Comparison of ENCODE assay signal across 16 mouse cellular contexts in the genomic region with DNA sequence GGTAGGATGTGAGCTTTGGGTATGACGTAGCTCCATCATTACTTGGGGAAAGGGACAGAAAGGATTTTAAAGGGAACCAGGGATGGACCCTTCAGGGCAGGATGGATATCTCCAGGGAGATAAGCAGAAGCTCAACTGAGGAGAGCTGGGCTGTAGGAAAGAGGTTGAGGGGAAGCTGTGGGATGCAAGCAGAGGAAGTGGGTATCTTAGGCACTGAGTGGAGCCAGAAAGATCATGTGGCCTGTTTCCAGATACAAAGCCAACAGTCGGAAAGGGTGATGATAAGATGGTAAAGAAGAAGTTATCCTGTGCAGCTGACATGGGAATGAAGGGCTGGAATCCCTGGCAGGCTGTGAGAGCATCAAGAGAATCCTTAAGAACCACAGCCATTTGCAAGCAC. TPM values are rescaled to one million over a fixed set of nuclear protein-coding genes. Genes with fewer than 3 reads are reported as not detected.
"Had no signal": no experiment of that assay in that cellular context is flagged by ENCODE, and none has a peak within 500 bp of the region (broad histone marks: within the 10 kb centered on the region; RNA-seq: fewer than 3 reads in every experiment).

No protein-coding gene starts in this region.

- ATAC-seq: midbrain, embryonic 16.5 days had no signal

- H3K27ac ChIP-seq: midbrain, embryonic 10.5 days; midbrain, embryonic 12.5 days; neural tube, embryonic 12.5 days; stomach, embryonic 15.5 days; stomach, postnatal 0 days had no signal

- H3K4me3 ChIP-seq: midbrain, embryonic 10.5 days; midbrain, embryonic 12.5 days; myocyte; neural tube, embryonic 12.5 days; stomach, embryonic 15.5 days had no signal

- DNase-seq: lung, adult 18-20 months; lung, embryonic 14.5 days; lung, postnatal 10 days; lung, postnatal 4 days; midbrain, embryonic 14.5 days; right cerebral cortex, postnatal 14 days; thymus, postnatal 14 days; thymus, postnatal 36 days had no signal

- H3K9me3 ChIP-seq: midbrain, embryonic 10.5 days; midbrain, embryonic 12.5 days; neural tube, embryonic 12.5 days; stomach, embryonic 15.5 days had no signal

- H3K4me2 ChIP-seq: lung, embryonic 14.5 days; midbrain, embryonic 12.5 days; neural tube, embryonic 12.5 days; stomach, embryonic 15.5 days had no signal

- H3K36me3 ChIP-seq: midbrain, embryonic 10.5 days; midbrain, embryonic 12.5 days; neural tube, embryonic 12.5 days; stomach, embryonic 15.5 days had no signal

- H3K9ac ChIP-seq: lung, embryonic 14.5 days; midbrain, embryonic 12.5 days; neural tube, embryonic 12.5 days; stomach, embryonic 15.5 days had no signal

- H3K27me3 ChIP-seq: midbrain, embryonic 12.5 days; neural tube, embryonic 12.5 days; stomach, embryonic 15.5 days had no signal

- H3K4me1 ChIP-seq: midbrain, embryonic 10.5 days; midbrain, embryonic 12.5 days; neural tube, embryonic 12.5 days; stomach, embryonic 15.5 days had no signal

RNA-seq across cellular contexts. Expression of a gene that starts 14.0 kb away (rescaled TPM):
- total RNA-seq: megakaryocyte-erythroid progenitor cell, adult 5-6 weeks had no signal
